Mouse (Mus musculus) heart, adult 11 months (tissue): ENCODE data around the gene Odf2l.
A peak's percentile ranks its signal among the peaks of the same experiment; 100 is the strongest.

ENCODE experiments used
- DNase-seq: peaks from one replicate; pipeline ENCODE4 v3.0.0; 2022

Gene Odf2l

DNA sequence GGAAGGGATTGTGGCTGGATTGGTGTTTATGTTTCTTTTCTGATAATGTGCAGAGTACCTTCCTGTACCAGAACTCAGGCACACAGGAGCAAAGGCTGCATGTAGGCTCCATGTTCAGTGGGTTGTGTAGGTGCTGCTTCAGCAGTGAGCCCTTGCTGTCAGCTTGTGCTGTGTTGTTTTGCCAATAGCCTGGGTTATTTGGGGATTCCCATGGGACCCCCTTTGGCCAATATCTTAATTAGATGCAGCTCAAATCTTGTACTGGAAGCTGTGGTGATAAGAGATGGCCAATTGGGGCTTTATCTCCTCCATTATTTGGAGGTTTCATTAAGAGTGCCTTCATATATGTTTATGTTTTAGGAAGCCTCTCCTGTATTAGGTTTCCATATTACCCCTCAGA, 24.5 kb downstream of the Odf2l start:
- no peak for DNase-seq

DNA sequence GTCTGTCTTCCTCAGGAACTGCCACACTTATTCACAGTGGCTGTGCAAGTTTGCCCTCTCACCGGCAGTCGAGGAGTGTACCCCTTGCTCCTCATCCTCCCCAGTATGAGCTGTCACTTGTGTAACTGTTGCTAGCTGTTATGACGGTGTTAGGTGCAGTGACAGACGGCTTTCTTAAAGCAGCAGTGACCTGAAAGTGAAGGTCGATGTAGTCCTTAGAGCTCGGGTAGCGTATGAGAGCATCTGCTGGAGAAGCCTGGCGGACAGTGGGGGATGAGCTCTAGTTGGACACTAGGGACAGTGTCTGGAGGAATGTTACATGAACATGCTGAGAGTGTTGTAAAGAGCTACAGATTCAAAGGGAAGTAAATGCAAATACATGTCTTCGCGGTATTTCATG, 25.5 kb downstream of the Odf2l start:
- DNase-seq = no peak

DNA sequence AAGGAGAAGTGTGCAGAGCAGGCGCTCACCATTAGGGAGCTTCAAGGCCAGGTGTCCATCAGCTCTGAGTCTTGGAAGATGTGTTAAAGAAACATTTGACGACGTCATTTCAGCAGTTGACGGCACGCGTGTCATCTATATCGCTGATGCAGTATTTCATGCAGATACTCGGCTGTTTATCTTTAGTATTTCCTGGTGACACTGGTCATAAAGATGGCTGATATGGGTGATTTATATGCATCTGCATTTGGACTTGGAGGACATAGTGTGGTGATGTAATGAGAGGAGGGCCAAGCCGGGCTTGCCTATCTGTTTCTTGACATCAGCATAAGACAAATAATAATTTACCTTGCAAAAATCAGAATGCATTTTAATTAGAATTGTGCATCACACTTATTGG, 28.5 kb downstream of the Odf2l start:
- DNase-seq = no peak

DNA sequence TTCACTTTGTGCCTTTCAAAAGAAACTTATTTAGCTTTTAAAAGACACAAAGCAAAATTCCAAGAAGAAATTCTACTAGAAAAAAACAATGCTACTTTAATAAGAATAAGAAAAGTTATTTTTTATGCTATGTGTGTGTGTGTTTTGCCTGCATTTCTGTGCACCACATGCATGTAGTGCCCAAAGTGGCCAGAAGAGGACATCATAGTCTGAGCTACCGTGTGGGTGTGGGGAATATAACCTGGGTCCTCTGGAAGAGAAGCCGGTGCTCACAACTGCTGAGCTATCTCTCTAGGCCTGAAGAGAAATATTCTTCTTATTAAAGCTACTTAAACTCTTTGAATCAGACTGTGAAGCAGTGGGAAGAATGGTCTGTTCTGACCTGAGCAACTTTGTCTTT, 29.1 kb downstream of the Odf2l start:
- no peak for DNase-seq

DNA sequence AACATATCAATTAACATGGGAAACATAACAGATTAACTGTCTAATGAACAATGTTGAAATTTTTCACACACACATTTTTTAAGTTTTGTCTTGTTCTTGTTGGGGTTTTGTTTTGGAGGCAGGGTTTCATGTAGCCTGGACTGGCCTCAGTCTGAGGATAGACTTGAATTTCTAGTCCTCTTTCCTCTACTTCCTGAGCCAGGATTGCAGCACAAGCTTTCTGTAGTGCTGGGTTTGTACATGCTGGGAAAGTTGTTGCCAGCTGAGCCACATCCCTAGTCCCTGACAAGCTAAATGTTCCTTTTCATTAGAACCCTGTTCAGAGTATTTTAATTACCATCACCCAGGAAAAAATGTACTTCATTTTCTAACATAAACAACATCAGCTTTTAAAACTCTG, 29.6 kb downstream of the Odf2l start:
- no peak for DNase-seq

DNA sequence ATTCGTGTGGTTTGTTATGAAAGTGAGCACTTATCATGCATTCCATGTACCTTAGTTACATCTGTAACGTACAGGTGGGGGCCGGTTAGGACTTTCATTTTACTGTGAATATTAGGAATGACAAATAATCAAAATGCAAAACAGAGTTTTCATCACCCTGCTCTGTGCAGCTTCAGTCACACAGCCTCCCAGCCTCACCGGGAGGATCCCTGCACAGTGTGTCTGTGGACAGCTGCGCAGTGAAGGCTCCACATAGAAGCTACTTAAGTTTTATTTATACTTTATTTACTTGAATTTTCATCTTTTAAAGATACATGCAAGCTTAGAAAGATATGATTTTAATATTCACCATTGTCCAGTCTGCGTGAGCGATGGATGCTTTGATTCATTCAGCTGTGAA, 32.7 kb downstream of the Odf2l start:
- no peak for DNase-seq

DNA sequence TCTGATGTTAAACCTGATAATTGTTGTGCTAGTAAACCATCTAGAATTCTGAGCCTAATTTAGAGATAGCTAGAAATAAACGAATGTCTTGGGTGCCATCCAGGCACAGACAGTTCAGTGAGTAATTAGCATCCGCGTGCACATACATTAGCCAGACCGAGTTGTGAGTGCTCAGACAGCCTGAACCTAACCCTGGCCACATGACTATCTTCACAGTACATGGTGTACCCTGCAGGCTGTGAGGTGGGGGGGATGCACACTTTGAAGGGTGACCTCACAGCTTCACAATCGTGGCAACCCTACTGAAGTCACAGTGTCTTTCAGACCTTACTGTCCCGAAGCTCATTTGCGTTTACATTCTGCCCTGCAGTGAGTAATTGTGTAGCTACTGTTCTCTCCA, 33.5 kb downstream of the Odf2l start:
- DNase-seq = peak; percentile 88

DNA sequence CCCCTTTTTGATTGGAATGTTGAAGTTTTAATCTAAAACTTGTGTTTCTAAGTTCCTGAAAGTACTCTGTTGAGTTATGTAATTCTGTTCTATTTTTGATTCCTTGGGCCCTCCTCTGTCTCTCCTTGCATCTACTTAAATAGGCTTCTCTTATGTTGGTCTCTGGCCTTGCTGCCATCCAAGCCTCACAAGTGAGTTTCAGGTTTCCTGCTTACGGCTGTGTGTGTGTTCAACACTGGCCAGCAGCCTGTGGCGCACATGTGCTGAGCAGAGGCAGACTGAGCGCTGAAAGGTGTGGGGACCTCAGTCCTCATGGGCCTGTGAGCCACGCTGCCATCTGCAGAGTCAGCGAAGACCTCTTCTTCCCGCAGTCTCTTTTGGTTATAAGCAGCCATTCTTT, 38.5 kb downstream of the Odf2l start:
- peak; percentile 83 for DNase-seq

DNA sequence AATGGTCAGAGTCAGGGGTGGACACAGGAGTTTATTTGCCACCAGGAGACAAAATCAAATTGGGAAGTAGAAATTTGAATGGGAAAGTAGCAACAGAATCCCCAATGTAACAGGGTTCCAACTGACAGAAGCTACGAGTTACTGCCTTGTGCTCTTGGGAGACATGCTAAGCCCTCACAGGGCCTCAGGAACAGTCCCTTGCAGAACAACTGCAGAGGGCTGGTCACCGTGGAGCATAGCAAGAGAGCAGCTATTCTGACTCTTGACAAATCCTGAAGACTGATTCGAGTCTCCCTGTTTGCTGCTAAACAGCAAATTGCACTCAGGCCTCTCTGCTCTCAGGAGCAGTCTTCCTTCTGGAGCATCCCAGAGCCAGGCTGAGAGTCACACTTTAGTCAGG, 40.1 kb downstream of the Odf2l start:
- peak; percentile 52 for DNase-seq

DNA sequence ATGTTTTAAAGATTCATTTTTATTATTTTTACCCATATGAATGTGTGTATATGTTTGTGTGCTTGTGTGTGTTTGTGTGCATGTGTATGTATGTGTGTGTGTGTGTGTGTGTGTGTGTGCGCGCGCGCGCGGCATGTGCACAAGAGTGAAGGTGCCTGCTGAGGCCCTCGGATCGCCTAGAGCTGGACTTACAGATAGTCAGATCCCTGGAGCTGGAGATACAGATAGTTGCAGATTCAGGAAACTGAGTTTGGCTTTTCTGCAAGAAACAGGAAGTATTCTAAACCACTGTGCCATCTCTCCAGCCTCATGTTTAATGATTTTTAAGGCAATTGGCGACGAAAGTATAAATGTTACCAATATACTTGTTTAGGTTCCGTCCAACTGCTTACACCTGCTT, 48.4 kb downstream of the Odf2l start:
- no peak for DNase-seq

DNA sequence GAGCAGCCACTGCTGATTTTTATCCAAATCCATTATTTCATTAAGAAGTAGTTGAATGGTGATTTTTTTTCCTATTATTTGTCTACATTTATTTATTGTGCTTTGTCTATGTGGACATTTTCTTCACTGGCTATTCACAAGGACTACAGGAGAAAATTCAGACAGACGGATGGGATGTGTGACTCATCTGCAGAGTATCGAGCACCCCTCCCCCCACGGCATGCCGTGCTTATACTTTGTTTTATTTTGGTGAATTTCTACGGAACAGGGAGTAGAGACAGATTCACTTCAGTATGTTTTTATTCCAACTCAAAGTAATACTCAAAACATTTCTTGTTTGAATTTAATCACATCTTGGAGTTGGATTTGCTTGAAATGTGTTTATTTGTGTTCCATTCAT, 49.4 kb downstream of the Odf2l start:
- DNase-seq = peak; percentile 12

DNA sequence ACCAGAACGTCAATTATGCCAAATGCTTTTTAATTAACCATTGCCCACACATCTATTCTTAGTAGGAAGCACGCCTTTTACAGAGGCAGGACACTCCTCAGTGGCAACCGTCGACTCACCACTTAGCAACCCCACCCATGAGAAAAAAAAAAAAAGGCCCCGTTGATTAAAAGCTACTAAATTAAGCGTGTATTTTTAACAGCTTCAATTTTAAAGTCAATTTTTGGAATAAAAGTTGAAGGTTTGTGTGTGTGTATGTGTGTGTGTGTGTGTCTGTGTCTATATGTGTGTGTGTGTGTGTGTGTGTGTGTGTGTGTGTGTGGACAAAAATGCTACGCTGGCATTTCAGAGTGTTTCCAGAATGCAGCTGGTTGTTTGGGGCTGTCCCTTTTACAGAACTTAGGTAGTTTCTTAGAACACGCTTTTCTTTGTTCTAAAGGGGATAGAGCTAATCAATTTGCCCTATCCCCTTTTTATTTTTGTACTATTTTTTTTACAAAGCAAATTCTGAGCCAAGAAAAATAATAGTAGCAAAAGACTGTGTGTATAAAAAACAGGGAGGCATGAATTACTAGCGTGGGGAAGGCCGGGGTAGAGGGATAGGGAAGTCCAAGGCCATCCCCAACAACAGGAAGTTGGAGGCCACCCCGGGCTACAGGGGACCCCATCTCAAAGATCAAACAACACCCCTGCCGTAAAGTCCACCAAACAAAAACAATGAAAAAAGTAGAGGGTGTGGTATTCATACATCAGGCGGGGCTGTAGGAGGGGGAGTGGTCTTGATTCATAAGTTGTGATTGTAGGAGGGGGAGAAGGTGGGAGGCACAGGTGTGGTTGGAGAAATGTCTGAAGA, 50.7 kb downstream of the Odf2l start:
- DNase-seq = no peak

DNA sequence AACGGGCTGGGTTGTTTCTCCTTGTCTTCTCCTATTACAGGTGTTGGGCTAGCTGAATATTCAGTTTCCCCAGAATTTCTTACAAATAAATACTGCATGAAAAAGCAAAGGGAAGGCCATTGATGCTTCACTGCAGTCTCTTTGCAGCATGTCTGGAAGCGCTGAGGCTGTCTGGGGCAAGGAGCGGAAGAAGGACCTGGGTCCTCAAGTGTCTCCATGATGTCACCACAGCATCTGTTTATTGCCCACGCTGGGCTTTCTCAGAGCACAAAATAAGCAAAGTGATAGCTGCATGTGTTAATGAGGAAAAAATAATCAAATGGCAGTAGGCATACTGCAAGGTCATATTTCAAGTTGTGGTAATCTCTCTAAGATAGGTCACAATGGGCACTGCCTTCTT, 51.6 kb downstream of the Odf2l start:
- DNase-seq = peak; percentile 12

DNA sequence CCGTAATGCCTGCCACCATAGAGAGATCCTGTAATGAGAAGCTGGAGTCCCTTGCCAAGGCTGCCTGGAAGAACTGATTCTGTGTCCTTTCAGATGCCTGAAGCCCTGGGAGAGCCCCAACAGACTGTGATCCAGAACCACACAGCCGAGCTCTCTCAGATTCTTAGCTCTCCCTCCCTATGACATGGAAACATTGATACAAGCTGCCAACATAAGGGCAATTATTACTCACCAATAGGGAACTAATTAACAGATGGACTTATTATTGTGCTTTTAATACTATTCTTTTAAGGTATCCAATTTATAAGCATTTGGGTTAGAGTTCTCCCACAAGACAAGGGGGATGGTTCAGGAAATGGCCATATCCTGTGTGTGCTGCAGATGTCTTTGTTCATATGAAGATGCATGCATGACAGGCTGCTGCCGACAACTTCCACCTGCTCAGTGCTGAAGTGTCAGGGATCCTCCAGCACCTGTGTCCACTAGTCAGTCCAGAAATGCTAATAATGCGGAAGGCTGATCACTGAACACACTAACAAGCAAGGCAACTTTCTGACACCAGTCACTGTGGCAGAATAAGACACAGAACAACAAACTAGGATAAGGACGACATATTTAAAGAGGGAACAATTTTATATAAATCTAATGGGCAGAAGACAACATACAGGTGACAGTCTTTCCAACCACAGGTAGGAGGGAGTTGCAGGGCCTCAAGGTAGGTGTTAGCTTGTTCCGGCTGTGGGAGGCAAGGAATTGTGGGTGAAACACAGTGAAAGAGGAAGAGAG, 52.4 kb downstream of the Odf2l start:
- no peak for DNase-seq

DNA sequence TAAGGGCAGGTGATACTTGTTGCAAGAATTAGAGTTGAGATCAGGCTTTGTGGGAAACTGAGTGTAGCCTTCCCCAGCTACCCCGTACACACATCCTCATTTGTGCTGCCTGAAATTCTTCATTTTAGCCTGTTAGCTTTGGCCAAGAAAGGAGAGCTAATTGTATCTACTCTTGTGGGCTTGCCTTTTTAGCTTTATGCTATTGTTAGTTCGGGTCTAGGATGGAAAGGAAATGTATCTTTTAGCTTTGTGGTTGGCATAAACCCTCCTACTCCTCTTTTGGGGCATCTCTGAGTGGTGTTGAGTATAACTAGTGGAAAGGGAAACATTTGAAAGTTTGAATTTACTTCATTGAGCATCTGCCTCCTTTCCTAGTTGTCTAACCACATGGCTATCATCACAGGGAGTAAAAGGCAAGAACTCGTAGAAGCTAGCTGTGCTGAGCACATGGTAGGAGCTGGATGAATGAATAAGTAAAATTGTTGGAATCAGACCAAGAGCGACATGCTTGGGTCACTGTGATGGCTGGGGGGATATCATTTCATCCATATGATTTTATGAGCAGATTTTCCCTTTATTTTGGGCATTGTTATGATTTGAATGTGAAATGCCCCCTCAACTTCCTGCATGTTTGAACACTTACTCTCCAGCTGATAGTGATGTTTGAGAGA, 53.1 kb downstream of the Odf2l start:
- DNase-seq = no peak

DNA sequence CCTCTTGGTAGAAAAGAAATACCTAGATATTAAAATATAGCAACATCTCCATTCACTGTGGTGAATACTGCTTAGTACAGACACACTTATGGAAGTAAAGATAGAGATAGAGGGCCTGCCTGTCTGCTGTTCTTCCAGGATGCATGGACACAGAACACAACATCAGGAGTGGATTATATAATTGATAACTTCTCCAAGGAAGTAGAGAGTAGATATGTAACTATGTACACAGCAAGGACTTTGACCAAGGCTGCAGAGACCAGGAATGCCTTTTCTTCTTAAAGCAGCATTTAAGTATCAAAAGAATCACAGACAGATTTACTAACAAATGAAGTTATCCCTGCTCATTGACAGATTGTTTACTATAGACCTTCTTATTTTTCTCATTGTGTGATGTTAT, 66.3 kb downstream of the Odf2l start:
- DNase-seq = no peak

DNA sequence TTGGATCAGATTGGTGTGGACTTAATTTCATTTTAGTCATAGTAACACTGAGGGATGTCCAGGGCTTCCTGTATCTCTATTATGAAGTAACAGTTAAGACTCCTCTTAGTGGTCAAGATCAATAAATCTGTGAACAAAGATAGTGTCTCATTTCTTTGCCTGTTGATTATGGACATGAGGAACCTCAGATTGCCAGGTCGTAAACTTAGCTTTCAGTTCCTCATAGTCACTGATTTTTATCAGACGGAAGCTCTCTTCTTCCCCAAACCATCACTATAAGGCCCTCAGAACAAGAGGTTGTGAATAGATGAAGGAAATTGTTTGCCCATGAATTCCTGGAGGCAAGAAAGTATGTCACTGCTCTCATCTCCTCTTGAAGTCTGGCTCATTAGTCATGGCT, 73.6 kb downstream of the Odf2l start:
- DNase-seq = no peak

DNA sequence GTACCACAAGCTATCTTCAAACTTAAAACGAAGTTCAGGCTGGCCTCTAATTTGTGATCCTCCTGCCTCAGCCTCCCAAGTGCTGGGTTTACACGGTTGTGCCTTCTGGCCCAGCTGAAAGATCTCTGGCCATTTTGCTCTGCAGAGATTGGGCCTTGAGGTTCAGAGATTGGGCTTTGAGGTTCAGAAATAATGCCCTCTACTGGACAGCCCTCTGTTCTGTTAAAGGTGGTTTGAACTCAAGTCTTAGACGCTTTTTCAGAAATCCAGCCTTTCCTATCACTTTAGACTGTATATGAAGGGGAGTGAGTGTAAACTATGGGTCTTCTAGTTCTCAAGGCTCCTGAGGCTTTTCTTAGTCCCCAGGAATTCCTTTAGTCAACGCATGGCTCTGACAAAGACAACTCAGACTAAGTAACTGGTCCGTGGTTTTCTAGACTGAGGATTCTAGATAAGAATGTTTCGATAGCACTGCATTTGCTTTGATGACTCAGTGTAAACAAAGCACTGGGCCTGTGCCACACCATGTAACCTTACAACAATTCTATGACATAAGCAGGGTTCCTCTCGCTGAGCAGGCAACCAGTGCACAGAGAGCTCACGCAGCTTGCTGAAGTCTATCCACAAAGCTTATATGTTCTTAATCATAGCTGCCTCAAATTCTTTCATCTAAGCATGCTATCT, 77.0 kb downstream of the Odf2l start:
- DNase-seq = no peak

DNA sequence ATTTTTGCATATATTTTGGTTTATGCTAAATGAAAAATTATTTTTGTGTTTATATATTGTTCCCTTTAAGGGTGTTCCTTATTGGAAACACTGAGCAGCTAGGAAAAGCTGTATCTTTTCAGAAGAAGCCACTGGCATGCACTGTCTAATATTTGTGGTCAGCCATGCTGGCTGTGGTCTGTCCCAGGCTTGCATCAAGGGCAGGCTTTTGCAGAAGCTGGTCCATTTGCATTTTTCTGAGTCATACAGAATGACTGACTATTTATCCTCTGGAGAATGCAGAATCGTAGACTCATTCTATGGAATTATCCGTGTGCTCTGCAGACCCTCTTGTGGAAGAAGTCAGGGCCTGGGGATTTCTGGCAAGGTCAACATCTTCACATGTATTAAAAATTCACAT, 79.7 kb downstream of the Odf2l start:
- no peak for DNase-seq
